Mouse (Mus musculus) A20 (cell line): Measurements from ENCODE around the gene Ptov1.

Experiments
- DNase-seq: peaks from one replicate; pipeline ENCODE4 v3.0.0-alpha.2; 2011; ENCODE audit warnings: low read depth, low spot score

The Ptov1 gene

GRCm38 (mm10) chr7:44840426-44840825, 29.2 kb downstream of the Ptov1 start:
- peak; percentile 74 for DNase-seq

GRCm38 (mm10) chr7:44839491-44840191, 29.9 kb downstream of the Ptov1 start:
- DNase-seq: peak; percentile 78

DNA sequence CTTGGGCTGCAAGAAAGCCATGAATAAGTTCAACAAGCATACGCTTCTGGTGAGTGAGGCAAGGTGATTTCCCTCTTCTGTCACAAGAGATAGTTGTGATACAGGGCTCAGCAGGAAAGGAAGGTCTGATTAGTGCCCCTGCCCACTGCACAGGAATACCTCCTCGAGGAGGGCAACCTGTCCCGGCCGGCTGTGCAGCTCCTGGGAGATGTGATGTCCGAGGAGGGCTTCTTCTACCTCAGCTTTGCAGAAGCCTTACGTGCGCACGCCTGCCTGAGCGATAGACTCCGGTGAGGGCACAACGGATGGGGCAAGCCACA, 30.5 kb downstream of the Ptov1 start:
- DNase-seq: no peak

DNA sequence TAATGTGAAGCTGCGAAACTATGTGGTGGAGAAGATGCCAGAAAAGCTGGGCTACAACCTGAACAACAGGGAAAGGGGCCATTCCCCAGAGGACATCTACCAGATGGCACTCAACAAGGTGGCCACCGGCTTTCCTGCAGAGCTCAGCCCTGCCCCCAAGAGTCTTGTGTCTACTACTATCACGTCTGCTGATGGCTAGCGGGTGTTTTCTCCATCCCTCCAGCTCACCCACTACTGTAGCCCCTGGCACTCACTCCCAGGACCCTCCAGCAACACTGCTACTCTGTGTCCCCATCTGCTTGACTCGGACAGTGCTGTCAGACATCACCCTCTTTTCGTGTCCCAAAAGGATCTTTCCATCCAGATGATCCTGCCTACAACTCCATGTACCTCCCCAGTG, 31.5 kb downstream of the Ptov1 start:
- no peak for DNase-seq

- peak; percentile 49 for DNase-seq
These were observed 33.0 kb downstream of the Ptov1 start for GRCm38 (mm10) chr7:44836423-44837053.

DNA sequence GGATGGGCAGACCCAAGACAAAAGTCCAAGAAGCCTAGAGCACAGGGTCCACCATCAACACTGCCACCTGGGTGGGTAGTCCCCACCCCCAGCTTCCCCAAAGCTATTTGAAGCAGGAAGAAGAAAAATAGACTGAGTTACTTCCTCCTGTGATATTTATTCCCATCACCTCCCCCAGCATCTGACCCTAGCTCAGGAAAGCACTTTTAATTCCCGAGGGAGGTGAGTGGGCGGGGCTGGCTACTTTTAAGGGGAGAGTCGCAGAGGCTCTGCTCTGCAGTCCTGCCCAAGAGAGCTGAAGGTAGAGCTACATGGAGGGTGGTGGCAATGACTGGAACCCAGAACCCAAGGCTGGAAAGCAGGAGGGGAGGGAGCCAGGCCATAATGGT, 33.6 kb downstream of the Ptov1 start:
- peak; percentile 71 for DNase-seq

DNA sequence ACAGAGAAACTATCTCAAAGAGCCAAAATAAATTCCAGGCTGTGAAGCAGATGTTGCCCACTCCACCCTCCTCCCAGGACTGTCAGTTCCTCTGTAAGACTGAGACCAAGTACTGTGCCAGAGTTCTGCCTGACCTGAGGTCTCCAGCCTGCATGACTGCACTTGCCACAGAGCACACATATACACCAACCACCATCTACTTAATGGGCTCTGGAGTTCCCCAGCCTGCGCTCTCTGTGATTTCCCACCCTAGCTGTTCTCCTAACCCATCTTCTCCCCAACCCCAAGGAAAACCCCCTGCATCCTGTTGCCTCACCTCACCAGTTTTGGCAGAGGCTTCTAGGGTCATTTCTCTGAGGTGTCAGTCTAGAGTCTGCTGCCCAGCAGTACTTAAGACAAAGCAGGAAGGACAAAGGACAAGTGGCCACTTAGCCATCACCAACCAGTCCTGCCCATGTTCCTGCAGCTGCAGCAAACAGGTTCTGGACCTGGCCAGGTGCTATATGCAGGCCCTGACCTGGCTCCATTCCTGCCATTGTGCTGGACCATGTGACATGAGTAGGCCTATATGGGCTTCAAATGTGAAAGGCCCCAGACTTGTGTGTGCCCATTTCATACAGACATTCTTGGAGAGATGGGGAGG, 34.1 kb downstream of the Ptov1 start:
- peak; percentile 64 for DNase-seq

DNA sequence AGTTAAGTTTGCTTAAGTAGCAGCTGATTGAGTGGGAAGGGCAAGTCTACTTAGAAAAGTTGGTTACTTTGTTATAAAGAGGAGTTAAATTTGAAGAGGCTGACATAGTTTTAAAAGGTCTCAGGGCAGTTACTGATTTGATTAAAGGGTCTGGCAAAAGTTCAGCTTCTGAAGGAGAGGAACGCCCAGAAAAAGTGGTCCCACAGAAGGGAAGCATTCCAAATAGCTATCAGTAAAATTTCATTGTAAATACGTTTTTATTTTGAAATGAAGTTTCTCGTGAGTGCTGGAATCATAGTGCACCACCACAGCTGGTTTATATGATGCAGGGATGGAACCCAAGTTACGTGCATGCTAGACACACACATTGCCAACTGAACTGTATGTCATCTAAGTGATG, 36.8 kb downstream of the Ptov1 start:
- DNase-seq: no peak

- DNase-seq: no peak
These were observed 40.9 kb downstream of the Ptov1 start for GRCm38 (mm10) chr7:44828706-44829105.

DNA sequence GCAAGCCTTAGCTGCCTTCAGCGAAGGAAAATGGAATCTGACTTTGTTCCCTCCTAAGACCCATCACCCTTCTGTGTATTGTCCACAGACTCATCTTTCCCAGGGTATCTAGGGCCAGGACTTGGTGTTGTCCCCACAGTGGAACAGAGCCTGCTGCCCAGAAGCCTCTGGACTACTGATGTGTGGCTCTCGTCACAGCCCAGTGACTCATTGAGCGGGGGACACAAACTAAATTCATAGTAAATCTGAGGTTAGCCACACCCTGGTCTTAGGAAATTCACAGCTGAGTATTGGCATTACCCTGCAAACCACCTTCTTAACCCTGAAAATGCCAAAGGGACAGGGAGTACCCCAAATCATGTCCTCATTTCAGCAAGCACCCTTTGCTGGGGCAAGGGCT, 42.8 kb downstream of the Ptov1 start:
- no peak for DNase-seq

DNA sequence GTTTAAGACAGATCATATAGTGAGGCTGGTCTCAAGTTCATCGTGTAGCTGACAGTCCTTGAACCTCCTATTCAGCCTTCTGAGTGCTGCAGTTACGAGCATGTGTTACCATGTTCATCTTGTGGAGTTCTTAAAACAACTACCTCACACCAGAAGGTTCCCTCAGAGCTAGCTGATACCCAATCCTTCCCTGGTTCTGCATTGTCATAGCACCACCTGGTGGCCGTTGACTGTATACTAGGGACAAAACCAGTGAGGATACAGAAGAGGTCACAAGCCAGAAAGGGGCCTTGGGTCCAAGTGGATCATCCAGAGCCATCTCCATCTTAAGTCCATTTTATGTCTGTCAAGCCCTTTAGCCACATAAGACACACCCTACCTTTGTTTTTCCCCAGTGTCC, 44.7 kb downstream of the Ptov1 start:
- peak; percentile 62 for DNase-seq

DNA sequence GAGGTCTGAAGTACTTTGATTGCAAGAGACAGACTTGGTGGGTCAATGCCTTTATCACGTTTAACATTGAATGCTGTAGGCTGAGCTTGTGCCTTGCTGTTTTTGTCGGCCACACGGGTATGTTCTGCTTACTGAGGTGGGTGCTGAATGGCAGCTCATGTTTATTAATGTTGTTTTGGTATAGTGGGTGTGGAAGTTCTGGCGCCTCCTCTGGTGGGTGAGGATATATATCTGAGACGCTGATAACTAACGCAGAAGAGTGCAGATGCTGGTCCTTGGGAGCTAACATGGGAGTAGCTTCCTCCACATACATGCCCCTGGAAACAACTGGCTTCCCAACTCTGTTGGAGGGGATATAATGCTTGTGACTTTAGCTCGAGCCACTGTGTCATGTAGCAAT, 46.2 kb downstream of the Ptov1 start:
- no peak for DNase-seq

DNA sequence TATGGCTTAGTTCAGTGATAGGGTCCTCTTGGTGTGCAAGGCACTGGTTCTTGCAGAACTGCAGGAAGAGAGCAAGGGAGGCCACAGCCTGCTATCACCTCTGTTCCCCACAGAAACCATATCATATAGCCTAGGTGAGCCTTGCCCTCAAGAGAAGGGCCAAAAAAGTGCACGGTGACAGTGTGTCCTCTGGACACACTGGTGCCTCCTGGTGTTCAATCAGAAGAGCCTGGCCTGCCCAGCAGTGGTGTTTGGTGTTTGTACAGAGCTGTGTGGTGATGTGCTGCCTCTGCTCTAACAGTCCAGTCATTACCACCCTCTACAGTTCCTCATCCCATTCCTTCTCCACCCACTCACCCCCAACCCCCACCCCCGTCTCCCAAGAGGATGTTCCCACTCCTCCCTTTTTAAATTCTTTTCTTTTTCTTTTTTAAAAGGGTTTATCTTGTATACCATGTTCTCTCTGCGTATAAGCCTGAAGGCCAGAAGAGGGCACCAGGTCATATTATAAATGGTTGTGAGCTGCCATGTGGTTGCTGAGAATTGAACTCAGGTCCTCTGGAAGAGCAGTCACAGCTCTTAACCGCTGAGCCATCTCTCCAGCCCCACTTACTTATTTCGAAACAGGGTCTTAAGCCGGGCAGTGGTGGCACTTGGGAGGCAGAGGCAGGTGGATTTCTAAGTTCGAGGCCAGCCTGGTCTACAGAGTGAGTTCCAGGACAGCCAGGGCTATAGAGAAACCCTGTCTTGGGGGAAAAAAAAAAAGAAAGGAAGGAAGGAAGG, 47.7 kb downstream of the Ptov1 start:
- peak; percentile 40 for DNase-seq

GRCm38 (mm10) chr7:44820525-44820924, 49.1 kb downstream of the Ptov1 start:
- no peak for DNase-seq

DNA sequence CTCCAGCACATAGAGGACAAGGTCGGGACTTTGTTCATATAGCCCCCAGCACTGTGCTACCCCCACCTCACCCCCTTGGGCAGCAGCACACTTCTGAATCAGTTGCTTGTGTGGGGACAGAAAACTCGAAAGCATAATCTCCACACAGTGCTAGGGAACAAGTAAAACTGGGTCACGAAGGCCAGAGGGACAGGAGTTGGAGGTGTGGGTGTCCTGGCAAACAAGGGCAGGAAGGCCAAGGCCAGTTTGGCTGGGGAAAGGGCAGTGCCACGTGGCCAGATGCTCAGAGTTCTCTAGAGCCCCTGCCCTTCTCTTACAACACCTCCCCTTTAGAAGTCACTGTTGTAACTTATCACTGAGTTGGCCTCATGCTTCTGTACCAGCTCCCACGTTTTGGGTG, 49.7 kb downstream of the Ptov1 start:
- DNase-seq: no peak

DNA sequence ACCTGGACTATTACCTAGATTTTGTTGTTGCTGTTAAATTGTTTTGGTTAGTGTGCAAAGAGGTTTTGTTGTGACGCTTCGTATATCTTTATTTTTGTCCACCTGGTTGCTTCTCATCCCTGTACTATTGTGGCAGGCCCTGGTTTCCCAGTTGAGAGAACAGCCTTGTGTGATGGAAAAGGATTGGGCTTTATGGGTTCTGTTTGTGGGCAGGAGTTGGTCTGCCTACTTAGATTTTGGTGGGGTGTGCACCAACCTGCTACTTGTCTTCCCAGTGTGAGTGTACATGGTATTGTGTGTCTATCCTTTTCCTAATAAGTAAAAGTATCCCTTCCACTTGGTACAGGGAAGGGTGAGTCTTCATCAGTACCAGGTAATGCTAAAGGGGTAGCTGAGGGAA, 50.2 kb downstream of the Ptov1 start:
- DNase-seq: no peak

GRCm38 (mm10) chr7:44818751-44819235, 50.8 kb downstream of the Ptov1 start:
- peak; percentile 55 for DNase-seq

DNA sequence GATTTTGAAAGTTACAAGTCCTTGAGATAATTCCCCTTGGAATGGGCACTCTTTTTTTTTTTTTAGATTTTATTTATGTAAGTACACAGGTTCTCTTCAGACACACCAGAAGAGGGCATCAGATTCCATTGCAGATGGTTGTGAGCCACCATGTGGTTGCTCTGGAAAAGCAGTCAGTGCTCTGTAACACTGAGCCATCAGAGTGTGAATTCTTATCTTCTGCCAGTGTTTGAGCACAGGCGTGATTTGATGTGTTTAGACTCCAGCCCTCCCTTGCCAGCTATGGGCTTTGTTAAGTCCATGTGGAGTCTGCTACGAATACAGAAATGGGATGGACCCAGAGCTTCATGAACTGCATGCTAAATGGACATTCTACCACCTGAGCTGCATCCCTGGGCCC, 51.4 kb downstream of the Ptov1 start:
- peak; percentile 44 for DNase-seq

- no peak for DNase-seq
These were observed 52.1 kb downstream of the Ptov1 start for GRCm38 (mm10) chr7:44817441-44817840.

DNA sequence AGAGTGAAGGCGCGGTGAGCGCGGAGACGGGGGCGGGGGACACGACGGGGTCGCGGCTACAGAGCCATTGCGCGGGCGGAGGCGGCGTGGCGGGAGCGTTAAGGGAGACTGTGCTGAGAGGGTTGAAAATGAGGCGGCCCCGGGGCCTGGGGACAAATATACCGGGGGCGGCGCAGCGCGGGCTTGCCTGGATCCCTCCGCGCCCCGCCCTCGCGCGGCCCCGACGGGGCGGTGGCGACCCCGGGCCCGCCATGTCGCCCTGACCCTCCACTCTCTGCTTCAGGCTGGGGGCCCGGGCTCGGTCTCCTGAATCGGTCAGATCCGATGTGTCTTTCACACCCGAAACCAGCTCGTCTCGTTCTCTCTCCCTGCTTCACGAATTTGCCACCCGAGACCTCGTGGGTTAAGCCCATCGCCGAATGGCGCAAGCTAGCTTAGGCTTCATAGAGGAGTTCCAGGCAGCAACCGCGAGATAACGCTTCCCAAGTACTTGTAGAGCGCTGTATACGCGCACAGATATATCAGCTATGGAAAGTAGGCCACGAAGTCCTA, 53.0 kb downstream of the Ptov1 start, which contains the start of gene Atf5:
Gene Atf5, minus strand, starts transcription at position 189 of the 552 bp plus-strand sequence.
- peak; percentile 75 for DNase-seq

- peak; percentile 100 for DNase-seq
These were observed 53.7 kb downstream of the Ptov1 start, which contains the start of the genes Nup62 and Il4i1 for GRCm38 (mm10) chr7:44815721-44816469. Nup62 (plus strand) TSS chr7:44816088. Il4i1 (plus strand) TSS chr7:44816387.
